Mouse (Mus musculus) frontal cortex, postnatal 10 days (tissue): ENCODE measurements around the gene Adgrf5.
A peak's percentile ranks its signal among the peaks of the same experiment; 100 is the strongest.
"Not testable (repeated sequence)": the region's sequence is repeated elsewhere in the genome, so short reads cannot be mapped to it uniquely, and the experiment has no call there.

Experiments used
- DNase-seq, 2 experiments: peaks; one replicate each; pipeline ENCODE4 v3.0.0; 2022; ENCODE audit warnings: low spot score in 2 of 2, mixed read lengths in 1 of 2

The Adgrf5 gene

GRCm38 (mm10) chr17:43359826-43360619, at the start of gene Adgrf5:
Gene Adgrf5 (plus strand): TSS chr17:43360451.
- DNase-seq, result no peak

- DNase-seq, result no peak
These were observed 34.1 kb upstream of the Adgrf5 start for GRCm38 (mm10) chr17:43325986-43326671.

DNA sequence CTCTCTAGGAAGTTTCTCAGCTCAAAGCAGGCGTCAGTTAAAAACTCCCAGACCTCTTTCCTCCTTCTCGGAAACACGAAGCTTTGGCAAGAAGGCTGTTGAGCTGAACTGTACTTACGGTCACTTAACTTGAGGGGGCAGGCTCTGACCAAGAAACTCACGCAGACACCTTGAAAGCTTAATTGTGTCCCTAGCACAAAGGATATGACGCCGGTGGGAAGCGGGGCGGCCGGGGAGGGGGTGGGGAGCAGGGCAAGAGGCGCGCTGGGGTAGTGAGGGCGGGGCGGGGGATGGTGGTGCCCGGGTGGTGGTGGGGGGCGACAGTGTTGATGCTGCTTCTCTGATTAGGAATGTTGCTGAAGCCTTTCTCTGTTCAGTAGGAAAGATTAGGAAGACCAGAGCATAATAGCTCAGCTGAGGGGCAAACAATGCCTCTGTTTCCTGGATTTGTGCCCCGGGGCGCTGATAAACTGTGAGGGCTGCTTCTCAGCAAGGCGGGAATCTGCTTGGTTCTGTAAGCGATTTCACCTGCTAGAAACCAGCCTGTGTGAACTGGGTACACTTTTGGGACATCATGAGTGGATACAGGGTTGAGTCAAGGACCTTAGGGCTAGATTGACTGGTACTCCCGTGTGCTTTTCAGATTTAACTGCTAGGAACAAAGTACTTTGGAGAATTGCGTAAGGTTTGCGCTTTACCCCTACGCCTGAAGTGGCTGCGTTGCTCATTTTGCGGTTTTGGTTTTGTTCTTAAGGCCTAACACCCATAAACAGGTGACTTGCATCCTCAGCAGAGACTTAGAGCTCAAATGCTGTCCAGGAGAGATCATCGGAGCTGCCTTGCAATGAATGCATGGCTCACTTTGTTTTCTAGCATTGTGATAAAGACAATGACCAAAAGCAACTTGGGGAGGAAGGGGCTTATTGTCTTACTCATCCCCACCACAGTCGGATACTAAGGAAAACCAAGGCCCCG, 33.2 kb upstream of the Adgrf5 start:
- peak; percentile 7 to 20 for DNase-seq

- no peak for DNase-seq
These were observed 32.4 kb upstream of the Adgrf5 start for GRCm38 (mm10) chr17:43327810-43328209.

DNA sequence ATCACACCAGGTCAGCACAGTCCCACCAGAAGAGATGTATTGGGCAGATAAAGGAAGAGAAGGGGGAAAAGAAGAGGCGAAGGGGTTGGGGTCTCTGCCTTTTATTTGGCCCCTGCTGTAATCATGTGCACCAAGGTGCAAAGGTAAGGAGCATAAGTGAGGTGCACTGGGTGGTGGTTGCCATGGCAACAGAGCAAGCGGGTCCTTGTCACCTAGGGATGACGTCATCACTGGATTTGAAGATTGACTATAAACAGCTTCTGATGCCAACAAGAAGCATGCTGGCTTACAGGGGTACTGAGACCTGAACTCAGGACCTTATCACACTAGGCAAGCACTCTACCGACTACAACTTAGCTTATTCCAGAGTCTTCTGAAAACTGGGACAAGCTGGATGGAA, 31.0 kb upstream of the Adgrf5 start:
- DNase-seq, result no peak

DNA sequence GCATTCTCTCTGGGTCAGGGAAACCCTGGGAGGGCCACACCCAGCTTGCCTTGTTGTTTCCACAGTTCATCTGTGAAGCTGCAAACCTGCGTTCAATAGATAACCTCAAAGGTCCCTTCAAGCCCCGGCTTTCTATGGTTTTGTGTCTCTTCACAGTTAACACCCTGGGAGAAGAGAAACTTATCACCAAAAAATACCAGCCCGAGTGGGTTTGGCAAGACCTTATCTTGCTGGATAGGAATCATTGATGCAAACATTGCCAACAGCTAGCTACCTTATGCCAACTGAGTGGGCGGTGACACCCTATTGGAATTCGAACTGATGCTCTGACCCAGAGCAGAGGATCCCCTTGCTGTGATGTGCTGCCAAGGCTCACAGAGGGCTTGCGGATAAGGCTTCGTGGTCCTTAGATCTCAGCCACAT, 30.5 kb upstream of the Adgrf5 start:
- no peak for DNase-seq

- DNase-seq, result no peak
These were observed 27.6 kb upstream of the Adgrf5 start for GRCm38 (mm10) chr17:43332686-43333085.

DNA sequence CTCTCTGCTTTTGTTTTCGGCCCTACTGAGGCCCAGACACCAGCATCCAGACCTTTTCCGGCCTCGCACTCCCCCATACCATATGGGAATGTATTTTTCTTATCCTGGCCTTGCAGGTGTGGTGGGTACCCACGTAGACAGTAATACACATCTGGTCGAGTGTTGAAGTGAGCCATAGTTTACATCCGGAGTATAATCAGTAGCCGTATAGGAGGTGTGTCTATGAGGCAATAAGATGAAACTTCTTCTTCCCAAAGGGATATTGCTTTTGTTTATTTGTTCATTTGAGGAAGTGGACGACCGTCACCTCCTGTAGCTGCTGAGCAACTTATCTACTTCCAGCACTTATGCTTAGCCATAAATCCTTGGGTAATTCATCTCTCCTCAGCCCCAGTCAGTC, 26.2 kb upstream of the Adgrf5 start:
- DNase-seq, result no peak

GRCm38 (mm10) chr17:43337643-43338042, 22.6 kb upstream of the Adgrf5 start:
- no peak for DNase-seq

DNA sequence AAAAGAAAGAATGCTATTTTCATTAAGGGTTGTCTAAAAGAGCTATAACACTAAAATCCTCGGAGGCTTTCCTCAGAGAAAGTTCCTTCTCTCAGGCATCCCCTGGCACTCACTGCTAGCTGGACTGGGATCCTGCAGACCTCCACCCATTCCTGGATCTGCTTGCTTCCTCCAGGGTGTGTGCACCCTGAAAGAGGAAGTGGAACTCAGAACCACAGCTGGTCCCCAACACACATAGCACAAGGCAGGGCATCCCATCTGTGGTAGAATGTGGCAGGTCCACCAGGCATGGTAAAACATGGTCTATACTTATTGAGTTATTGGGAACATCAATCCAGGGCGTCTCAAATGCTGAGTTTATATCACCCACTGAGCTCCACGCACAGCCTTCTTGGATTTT, 22.0 kb upstream of the Adgrf5 start:
- no peak for DNase-seq

DNA sequence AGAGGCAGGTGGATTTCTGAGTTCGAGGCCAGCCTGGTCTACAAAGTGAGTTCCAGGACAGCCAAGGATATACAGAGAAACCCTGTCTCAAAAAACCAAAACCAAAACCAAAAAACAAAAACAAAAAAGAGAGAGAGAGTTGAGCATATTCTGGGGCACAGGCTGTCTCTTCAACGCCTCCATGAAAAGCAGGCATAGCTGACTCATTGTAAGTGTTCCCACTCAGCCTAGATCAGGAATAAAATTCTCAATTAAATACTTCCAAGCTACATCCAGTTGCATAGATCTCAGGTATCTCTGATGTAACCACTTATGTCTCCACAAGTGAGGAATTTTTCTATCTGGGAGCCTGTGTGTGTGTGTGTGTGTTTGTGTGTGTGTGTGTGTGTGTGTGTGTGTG, 13.8 kb upstream of the Adgrf5 start:
- DNase-seq, result not testable (repeated sequence)

GRCm38 (mm10) chr17:43357902-43358539, 2.2 kb upstream of the Adgrf5 start:
- DNase-seq, result no peak

DNA sequence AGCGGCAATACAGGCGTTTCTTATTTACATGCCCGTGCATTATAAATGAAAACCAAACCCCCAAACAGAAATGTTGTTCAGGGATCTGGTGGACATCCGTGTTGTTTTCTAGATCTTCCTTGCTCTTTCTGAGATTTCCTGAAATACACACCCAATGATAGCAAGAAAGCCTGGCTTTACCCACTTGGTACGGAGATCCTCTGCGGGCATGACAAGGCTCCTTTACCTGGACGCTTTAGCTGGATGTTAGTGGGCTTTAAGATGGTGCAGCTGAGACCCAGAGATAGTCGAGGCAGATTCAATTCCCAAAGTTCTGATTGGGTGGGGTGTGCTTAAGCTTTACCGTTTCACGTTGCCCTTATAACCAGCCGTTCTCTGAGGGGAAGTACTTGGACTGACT, 770 bp downstream of the Adgrf5 start:
- DNase-seq, result no peak

DNA sequence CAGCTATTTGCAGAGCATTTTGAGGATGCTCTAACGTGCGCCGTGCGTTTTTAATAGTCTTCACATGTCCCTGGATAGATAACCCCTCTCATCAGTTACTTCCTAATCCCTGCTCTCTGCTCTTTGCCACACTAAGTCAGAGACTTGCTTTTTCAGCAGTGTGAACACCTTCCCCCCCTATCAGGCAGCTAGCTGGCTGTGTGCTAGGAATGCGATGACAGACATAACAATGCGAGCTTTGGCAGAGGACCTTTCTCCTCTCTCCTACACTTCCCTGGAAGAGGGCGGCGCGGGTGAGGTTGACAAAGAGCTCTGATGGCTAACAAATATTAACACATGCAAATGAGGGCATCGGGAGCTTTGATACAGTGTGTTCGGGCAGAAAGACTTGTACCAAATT, 2.1 kb downstream of the Adgrf5 start:
- no peak for DNase-seq

- no peak for DNase-seq
These were observed 2.6 kb downstream of the Adgrf5 start for GRCm38 (mm10) chr17:43362881-43363280.

DNA sequence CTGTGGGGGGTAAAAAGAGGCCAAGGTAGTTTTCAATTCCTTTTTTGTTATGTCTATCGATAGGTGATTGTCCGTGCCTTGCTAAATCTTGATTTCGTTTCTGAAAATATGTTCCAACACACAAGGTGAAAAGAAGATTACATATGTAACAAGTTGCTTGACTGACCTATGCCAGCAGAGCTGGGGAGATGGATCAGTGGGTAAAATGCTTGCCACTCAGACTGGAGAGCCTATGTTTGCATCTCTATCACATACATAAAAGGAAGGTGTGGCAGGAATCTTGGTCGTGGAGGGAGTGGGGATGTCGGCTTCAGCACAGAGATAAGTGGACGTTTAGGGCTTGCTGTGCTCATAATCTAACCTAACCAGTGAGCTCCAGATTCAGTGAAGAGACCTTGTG, 3.7 kb downstream of the Adgrf5 start:
- DNase-seq, result no peak

DNA sequence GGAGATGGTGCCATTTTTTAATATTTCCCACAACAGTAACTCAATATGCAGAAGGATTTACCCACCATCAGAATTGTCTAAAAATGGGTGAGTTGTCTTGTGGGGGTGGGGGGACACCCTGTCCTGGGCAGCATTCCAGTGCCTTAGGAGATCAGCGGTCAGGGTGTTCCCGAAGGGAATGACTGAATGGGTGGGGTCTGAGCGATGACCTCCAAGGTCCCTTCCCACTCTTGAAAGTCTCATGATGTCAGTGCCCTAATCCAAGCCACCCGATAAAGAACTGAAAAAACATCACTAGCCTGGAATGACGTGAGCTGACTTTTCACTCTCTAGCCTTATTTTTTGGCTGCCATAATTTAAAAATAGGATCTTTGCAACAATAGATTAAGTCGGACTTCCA, 5.0 kb downstream of the Adgrf5 start:
- DNase-seq, result no peak

GRCm38 (mm10) chr17:43366486-43366885, 6.2 kb downstream of the Adgrf5 start:
- DNase-seq, result no peak

GRCm38 (mm10) chr17:43368171-43368576, 7.9 kb downstream of the Adgrf5 start:
- DNase-seq, result no peak

GRCm38 (mm10) chr17:43372604-43373003, 12.4 kb downstream of the Adgrf5 start:
- DNase-seq, result no peak

- DNase-seq, result no peak
These were observed 13.8 kb downstream of the Adgrf5 start for GRCm38 (mm10) chr17:43374020-43374419.

DNA sequence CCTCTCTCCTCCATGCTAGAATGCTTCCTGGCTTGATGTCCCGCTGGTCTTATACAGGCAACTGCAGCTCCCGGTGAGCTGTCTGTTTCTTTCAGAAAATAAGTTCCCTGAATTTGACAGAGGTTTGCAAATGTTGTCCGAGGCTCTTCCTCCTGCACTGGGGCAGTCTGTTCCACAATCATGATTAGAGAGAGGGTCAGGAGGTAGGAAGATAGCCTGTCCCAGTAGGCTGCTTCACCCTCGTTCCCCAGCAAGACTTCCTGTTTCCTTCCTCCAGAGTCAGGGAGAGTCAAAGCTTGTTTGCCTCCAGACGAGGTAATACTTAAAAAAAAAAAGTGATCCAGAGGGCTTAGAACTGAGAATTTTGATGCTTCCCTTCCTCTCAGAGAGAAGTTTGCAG, 16.3 kb downstream of the Adgrf5 start:
- no peak for DNase-seq
